Mouse (Mus musculus): ENCODE measurements around the gene Mapk12. TPM values are rescaled to one million over a fixed set of nuclear protein-coding genes. Genes with fewer than 3 reads are reported as not detected.

Mapk12 gene
- polyA plus RNA-seq, 1 experiment from 2014 or later, result 16.6 TPM

GRCm38 (mm10) chr15:89165478-89165877 is 25.0 kb upstream of the Mapk12 start:
- no peak for DNase-seq (ENCODE audit: low spot score)
- H3K9me3 ChIP-seq, result no peaks in the 10 kb centered on the region
- H3K4me1 ChIP-seq, result peaks cover 27% of the 10 kb centered on the region
- WGBS, result 93% methylated on average over 12 of the region's 12 CpGs
- peaks cover 100% of the 10 kb centered on the region for H3K36me3 ChIP-seq (replicated peaks)
- H3K27me3 ChIP-seq (replicated peaks; ENCODE audit: low read depth, poor library complexity, severe bottlenecking), result no peaks in the 10 kb centered on the region
- no peak overlapping the region for H3K4me3 ChIP-seq
- H3K27ac ChIP-seq (replicated peaks), result no peak overlapping the region

GRCm38 (mm10) chr15:89161397-89161796 is 20.9 kb upstream of the Mapk12 start:
- Histone ChIP-seq H3K4me3 (0 out of 2 replicates have a peak overlapping the region, but pooled peaks have one; percentile 5), H3K27me3 (replicated peaks; ENCODE audit: low read depth, poor library complexity, severe bottlenecking) (no peaks in the 10 kb centered on the region), H3K36me3 (replicated peaks) (peaks cover 100% of the 10 kb centered on the region), H3K9me3 (no peaks in the 10 kb centered on the region), H3K4me1 (peaks cover 8% of the 10 kb centered on the region; the same call in 1 of the 2 replicates), H3K27ac (replicated peaks) (no peak overlapping the region)
- 83% methylated on average over 9 of the region's 9 CpGs for WGBS
- DNase-seq (ENCODE audit: low spot score), result peak; percentile 36

- H3K4me1 ChIP-seq, result peaks cover 8% of the 10 kb centered on the region; the same call in 1 of the 2 replicates
- WGBS, result 94% methylated on average over 16 of the region's 16 CpGs
Measured at GRCm38 (mm10) chr15:89158516-89158915, 18.0 kb upstream of the Mapk12 start.

GRCm38 (mm10) chr15:89157954-89158353 is 17.5 kb upstream of the Mapk12 start:
- no peak overlapping the region for H3K4me3 ChIP-seq
- H3K9me3 ChIP-seq, result no peaks in the 10 kb centered on the region
- DNase-seq (ENCODE audit: low spot score), result peak; percentile 79
- H3K4me1 ChIP-seq, result peaks cover 8% of the 10 kb centered on the region; the same call in 1 of the 2 replicates
- H3K27ac ChIP-seq (replicated peaks), result no peak overlapping the region
- H3K27me3 ChIP-seq (replicated peaks; ENCODE audit: low read depth, poor library complexity, severe bottlenecking), result no peaks in the 10 kb centered on the region
- WGBS, result 68% methylated on average over 7 of the region's 7 CpGs
- H3K36me3 ChIP-seq (replicated peaks), result peaks cover 98% of the 10 kb centered on the region

More at GRCm38 (mm10) chr15:89158516-89158915, 18.0 kb upstream of the Mapk12 start:
- no peak for DNase-seq (ENCODE audit: low spot score)
- H3K4me3 ChIP-seq, result peak overlapping the region; percentile 11; the same call in 1 of the 2 replicates
- H3K9me3 ChIP-seq, result no peaks in the 10 kb centered on the region
- peaks cover 100% of the 10 kb centered on the region for H3K36me3 ChIP-seq (replicated peaks)
- no peak overlapping the region for H3K27ac ChIP-seq (replicated peaks)
- no peaks in the 10 kb centered on the region for H3K27me3 ChIP-seq (replicated peaks; ENCODE audit: low read depth, poor library complexity, severe bottlenecking)

GRCm38 (mm10) chr15:89152312-89152711 is 11.8 kb upstream of the Mapk12 start:
- peak; percentile 62 for DNase-seq (ENCODE audit: low spot score)
- H3K36me3 ChIP-seq (replicated peaks), result peaks cover 44% of the 10 kb centered on the region
- H3K27me3 ChIP-seq (replicated peaks; ENCODE audit: low read depth, poor library complexity, severe bottlenecking), result peaks cover 31% of the 10 kb centered on the region
- peak overlapping the region; percentile 74 for H3K27ac ChIP-seq (replicated peaks)
- H3K4me3 ChIP-seq, result peak overlapping the region; percentile 11; the same call in 1 of the 2 replicates
- H3K9me3 ChIP-seq, result no peaks in the 10 kb centered on the region
- H3K4me1 ChIP-seq, result peaks cover 41% of the 10 kb centered on the region

- Histone ChIP-seq H3K36me3 (replicated peaks) (peaks cover 31% of the 10 kb centered on the region), H3K27ac (replicated peaks) (peak overlapping the region; percentile 88), H3K9me3 (no peaks in the 10 kb centered on the region), H3K27me3 (replicated peaks; ENCODE audit: low read depth, poor library complexity, severe bottlenecking) (peaks cover 54% of the 10 kb centered on the region), H3K4me3 (peak overlapping the region; percentile 83), H3K4me1 (peaks cover 59% of the 10 kb centered on the region)
- 3% methylated on average over 13 of the region's 13 CpGs for WGBS
- peak; percentile 79 for DNase-seq (ENCODE audit: low spot score)
Measured at GRCm38 (mm10) chr15:89150041-89150390, 9.5 kb upstream of the Mapk12 start.

GRCm38 (mm10) chr15:89149271-89150040 is 9.0 kb upstream of the Mapk12 start, which contains the start of gene Mapk11:
Mapk11 (minus strand) TSS chr15:89149628.
- H3K4me1 ChIP-seq, result peaks cover 59% of the 10 kb centered on the region
- H3K27ac ChIP-seq (replicated peaks), result peak within 1 kb of the TSS; percentile 88
- under 1% methylated on average over 49 of the region's 61 CpGs for WGBS
- peak; percentile 67 for DNase-seq (ENCODE audit: low spot score)
- peaks cover 60% of the 10 kb centered on the region for H3K27me3 ChIP-seq (replicated peaks; ENCODE audit: low read depth, poor library complexity, severe bottlenecking)
- H3K4me3 ChIP-seq, result peak within 1 kb of the TSS; percentile 83
- H3K36me3 ChIP-seq (replicated peaks), result peaks cover 31% of the 10 kb centered on the region
- H3K9me3 ChIP-seq, result no peaks in the 10 kb centered on the region

GRCm38 (mm10) chr15:89148496-89149270 is 8.2 kb upstream of the Mapk12 start:
- Histone ChIP-seq H3K9me3 (no peaks in the 10 kb centered on the region), H3K4me1 (peaks cover 59% of the 10 kb centered on the region), H3K27ac (replicated peaks) (peak overlapping the region; percentile 88), H3K36me3 (replicated peaks) (peaks cover 30% of the 10 kb centered on the region), H3K27me3 (replicated peaks; ENCODE audit: low read depth, poor library complexity, severe bottlenecking) (peaks cover 68% of the 10 kb centered on the region), H3K4me3 (peak overlapping the region; percentile 83)
- WGBS, result 8% methylated on average over 25 of the region's 25 CpGs
- no peak for DNase-seq (ENCODE audit: low spot score)

- Histone ChIP-seq H3K27ac (replicated peaks) (no peak overlapping the region), H3K36me3 (replicated peaks) (peaks cover 32% of the 10 kb centered on the region), H3K27me3 (replicated peaks; ENCODE audit: low read depth, poor library complexity, severe bottlenecking) (peaks cover 76% of the 10 kb centered on the region), H3K4me1 (peaks cover 59% of the 10 kb centered on the region), H3K4me3 (peak overlapping the region; percentile 83), H3K9me3 (no peaks in the 10 kb centered on the region)
- no peak for DNase-seq (ENCODE audit: low spot score)
- 38% methylated on average over 4 of the region's 4 CpGs for WGBS
Measured at GRCm38 (mm10) chr15:89147895-89148294, 7.4 kb upstream of the Mapk12 start.

- no peak overlapping the region for H3K27ac ChIP-seq (replicated peaks)
- no peaks in the 10 kb centered on the region for H3K9me3 ChIP-seq
- peak; percentile 30 for DNase-seq (ENCODE audit: low spot score)
- peak overlapping the region; percentile 83 for H3K4me3 ChIP-seq
- peaks cover 33% of the 10 kb centered on the region for H3K36me3 ChIP-seq (replicated peaks)
- H3K4me1 ChIP-seq, result peaks cover 54% of the 10 kb centered on the region
- peaks cover 80% of the 10 kb centered on the region for H3K27me3 ChIP-seq (replicated peaks; ENCODE audit: low read depth, poor library complexity, severe bottlenecking)
- WGBS, result 25% methylated on average over 10 of the region's 10 CpGs
Measured at GRCm38 (mm10) chr15:89147456-89147855, 7.0 kb upstream of the Mapk12 start.

GRCm38 (mm10) chr15:89147024-89147423 is 6.5 kb upstream of the Mapk12 start:
- peaks cover 84% of the 10 kb centered on the region for H3K27me3 ChIP-seq (replicated peaks; ENCODE audit: low read depth, poor library complexity, severe bottlenecking)
- peaks cover 54% of the 10 kb centered on the region for H3K4me1 ChIP-seq
- H3K27ac ChIP-seq (replicated peaks), result peak overlapping the region; percentile 65
- no peak for DNase-seq (ENCODE audit: low spot score)
- H3K4me3 ChIP-seq, result peak overlapping the region; percentile 83
- H3K36me3 ChIP-seq (replicated peaks), result peaks cover 33% of the 10 kb centered on the region
- no peaks in the 10 kb centered on the region for H3K9me3 ChIP-seq
- 13% methylated on average over 16 of the region's 16 CpGs for WGBS

GRCm38 (mm10) chr15:89146537-89146936 is 6.0 kb upstream of the Mapk12 start:
- 2% methylated on average over 27 of the region's 27 CpGs for WGBS

More at GRCm38 (mm10) chr15:89146537-89146936, 6.0 kb upstream of the Mapk12 start:
- peak; percentile 57 for DNase-seq (ENCODE audit: low spot score)
- Histone ChIP-seq H3K27ac (replicated peaks) (peak overlapping the region; percentile 65), H3K9me3 (no peaks in the 10 kb centered on the region), H3K36me3 (replicated peaks) (peaks cover 33% of the 10 kb centered on the region), H3K4me3 (peak overlapping the region; percentile 83), H3K4me1 (peaks cover 58% of the 10 kb centered on the region), H3K27me3 (replicated peaks; ENCODE audit: low read depth, poor library complexity, severe bottlenecking) (peaks cover 89% of the 10 kb centered on the region)

All from embryonic facial prominence, embryonic 10.5 days (tissue).